Mouse (Mus musculus) spleen, postnatal 36 days (tissue): ENCODE data around the gene 2610318N02Rik.
A peak's percentile ranks its signal among the peaks of the same experiment; 100 is the strongest.

ENCODE experiments used
- DNase-seq, 2 experiments: peaks; one replicate each; pipeline ENCODE4 v3.0.0; 2022; ENCODE audit warnings: low spot score in 2 of 2, mixed read lengths in 1 of 2

The 2610318N02Rik gene

DNA sequence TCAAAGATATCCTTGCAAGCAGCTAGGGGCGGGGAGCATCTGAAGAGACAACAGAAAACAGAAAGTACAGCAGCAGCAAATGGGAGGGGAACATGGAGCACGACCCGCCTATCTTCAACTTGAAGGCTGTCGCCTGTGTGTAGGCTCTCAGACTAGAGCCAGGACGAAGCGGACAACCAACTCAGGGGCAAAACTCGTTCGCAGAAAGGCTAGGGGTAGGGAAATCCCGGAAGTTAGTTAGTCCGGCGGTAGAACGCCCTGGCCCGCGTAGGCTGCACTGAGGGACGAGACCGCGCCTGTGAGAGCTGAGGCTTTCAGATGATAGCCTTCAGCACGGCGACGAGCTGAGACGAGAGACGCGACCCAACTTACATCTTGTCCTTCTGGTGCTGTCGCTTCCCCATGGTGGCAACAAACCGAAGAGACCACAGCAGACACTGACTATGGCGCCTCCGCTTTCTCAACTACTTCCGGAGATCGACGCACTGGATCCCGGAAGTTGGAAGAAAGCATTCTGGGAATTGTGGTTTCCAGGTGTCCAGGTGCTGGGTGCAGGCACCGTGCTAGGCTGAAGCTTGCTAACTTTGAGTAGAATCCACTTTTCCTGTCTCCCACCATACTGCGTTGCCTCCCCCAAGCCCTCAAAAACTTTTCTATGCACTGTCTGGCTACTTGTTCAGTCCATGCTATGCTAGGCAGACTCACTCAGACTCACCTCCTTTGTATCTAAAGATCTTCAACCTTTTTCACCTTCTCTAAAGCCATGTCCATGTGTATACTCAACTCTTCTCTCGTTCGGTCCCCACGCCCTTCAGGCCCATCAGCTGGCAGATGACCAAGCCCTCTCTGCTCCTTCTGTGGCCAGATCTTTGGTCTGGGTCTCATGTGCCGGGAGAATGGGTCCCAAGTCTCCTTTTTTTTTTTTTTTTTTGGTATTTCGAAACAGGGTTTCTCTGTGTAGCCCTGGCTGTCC, 13.9 kb downstream of the 2610318N02Rik start, which contains the start of gene Ppil2:
Gene Ppil2, minus strand, starts transcription at position 487 of the 973 bp plus-strand sequence.
- DNase-seq = peak; percentile 78 to 84

DNA sequence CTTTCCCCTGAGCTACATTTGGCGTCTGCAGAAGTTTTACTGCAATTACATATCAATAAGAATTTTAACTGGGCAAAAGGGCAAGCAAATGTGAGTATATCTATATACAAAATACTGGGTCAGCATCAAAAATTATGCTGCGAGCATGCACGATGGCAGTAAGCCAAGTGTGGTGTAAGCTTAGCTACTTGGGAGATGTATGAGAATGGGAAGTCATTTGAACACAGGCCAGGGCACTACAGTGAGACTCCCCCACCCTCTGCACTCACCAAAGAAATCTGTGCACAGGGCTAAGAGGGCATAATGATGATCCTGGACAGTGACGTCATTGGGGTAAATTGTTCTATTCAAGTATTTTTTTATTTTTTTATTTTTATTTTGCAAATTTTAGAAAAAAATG, 20.4 kb downstream of the 2610318N02Rik start:
- DNase-seq = no peak

DNA sequence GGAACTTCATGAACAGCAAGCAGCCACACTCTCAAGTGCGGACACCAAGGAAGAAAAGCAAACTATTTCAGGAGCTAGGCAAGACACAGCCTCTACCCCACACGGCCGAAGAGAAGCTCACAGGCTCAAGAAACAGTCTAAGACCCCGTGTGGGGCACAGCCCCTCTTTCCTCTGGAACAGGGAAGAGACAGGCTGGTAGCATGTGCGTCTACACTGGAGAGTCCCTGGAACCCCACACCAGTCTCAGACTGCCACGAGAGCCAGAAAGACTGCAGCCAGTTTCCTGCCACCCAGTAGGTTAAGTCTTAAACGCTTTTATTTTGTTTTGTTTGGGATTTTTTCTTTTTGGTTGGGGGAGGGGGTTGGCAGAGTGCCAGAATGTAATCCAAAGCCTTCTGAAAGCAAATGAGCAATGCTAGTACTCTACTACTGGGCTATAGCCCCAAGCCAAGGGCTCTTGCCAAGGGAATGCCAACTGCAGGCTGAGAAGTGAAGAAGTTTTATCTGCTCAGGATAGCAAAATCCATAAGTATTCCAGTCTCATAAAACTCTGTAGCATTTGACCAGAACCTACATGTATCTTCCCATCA, 22.2 kb downstream of the 2610318N02Rik start:
- DNase-seq = no peak

DNA sequence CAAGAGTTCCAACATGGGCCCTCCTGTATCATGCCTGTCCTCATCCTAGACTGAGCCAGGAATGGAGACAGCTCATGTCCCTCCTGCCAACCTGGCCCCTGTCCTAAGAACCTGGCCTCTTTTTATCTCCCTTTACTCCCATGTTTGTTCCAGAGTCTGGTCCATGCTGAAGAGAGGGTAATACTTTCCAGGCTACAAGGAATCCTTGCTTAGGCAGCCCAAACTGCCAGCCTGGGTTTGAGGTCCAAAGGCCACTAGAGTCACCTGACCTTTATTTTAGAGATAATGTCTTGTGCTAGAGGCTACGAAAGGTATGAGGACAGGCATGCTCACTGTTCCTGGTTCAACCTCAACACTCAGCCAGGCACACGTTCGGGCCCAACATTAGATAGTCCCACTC, 28.0 kb downstream of the 2610318N02Rik start:
- no peak for DNase-seq

DNA sequence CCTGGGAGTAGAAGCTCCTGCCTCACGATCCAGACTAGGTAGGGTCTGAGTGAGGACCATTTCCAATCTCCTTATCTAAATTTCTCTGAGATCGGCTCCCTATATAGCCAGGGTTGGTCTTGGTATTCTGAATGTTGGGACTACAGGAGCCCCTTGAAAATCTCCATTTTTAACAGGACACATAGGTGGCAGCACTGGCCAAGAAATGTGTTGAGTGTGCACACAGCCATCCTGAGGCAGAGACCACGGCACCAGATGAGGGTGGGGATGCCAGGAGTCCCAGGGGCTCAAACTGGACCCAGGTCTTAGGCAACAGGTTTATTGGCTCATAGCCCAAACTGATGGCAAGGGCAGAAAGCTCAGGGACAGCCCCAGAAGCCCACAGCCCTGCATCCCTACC, 36.6 kb downstream of the 2610318N02Rik start:
- no peak for DNase-seq

DNA sequence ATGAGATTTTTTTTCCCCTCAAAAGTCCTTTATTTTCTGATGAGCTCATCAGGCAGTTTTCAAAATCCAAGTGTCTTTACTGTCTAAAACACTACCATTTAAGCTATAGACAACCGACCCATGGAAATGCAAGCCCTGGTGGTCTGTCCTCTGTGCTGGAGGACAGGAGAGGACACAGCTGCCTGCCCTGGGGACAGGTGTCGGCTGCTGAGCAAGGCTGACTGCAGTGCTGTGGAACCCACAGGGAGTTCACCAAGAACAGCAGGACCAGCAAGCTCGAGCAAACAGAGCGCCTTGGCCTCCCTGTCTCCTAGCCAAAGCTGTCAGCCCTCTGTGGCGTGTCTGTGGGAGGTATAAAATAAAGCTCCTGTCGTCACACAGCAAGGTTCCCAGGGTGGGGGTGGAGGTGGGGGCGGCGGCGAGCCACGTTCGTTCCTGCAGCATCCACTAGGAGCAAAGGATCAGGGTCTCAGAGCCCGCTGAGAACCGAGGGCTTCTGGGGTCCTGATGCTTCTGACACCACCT, 38.2 kb downstream of the 2610318N02Rik start:
- DNase-seq = no peak

DNA sequence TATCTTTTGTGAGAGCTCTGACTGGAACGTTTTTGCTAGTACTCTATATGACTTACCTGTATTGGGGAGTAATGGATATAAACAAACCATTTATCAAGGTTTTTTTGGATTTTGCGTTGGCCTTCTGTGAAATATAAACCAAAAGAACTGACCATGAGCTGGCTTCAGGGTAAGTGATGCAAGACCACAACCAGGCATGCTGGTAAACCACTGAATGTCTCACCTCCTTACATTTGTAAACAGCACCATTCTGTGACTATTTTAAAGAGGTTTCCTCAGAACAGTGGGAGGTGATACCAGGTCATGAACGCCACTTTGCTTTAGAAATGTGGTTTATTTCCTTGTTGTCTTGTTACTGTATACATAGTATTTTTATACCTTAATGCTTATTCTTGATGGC, 38.7 kb downstream of the 2610318N02Rik start:
- no peak for DNase-seq

DNA sequence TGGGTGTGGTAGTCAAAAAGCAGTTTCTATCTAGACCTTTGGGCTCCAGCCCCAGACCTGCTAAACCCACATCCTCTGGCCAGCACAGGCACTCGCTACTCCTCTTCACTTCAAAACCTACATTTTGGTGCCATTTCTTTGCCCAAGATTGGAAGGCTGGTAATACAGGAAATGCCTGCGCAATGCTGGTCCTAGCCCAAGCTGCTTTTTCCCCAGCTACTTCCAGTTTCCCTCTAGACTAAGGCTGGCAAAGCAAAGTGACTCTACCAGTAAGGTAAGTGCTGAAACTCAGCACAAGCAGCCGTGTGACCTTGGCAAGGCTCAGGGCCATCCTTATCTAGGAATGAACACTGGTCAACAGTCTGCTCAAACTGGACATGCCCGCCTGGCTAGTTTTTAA, 39.3 kb downstream of the 2610318N02Rik start:
- peak in 1 of 2 experiments; percentile 10 for DNase-seq

DNA sequence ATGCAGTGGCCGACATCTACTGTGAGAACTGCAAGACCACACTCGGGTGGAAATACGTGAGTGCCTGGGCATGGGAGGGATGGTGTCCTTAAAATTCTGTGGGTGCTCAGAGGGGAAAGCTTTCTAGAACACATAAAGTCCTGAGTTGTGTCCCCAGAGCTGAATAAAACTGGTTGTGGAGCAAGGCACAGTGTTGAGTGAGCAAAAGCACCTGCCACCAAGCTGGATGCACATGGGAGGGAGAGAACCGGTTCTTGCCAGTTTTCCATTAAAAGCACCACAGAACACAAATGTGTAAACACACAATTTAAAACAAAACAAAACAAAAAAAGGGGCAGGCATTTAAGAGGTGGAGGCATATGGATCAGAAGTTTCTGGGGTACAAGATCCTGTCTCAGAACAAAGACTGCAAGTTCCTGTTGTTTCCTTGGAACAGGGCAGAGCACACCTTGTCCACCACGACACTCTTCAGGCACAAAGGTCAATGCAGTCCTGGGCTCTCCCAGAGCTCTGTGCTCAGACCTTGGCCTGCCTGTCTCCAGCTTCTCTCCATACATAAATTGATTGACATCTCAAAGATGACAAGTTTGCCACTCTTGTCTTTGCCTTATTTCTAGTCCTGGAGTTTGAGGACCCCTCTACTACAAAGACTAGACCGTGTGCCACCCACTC, 42.7 kb downstream of the 2610318N02Rik start:
- no peak for DNase-seq

DNA sequence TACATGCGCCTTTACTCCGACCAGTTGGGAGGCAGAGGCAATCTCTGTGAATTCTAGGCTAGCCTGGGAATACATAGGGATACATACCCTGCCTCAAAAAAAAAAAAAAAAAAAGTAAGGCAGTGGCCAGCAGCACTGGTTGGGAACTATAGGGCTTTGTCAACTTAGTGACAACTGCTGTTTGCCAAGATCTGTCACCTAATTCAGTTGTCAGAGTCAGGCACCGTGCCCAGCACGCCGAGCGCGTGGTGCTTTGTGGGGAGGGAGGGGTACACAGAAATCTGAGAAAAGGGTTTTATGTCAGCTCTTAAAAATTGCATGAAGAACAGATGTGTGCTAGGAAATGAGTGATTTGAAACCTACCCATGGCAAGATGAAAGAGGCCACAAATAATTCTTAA, 46.9 kb downstream of the 2610318N02Rik start:
- DNase-seq = no peak

DNA sequence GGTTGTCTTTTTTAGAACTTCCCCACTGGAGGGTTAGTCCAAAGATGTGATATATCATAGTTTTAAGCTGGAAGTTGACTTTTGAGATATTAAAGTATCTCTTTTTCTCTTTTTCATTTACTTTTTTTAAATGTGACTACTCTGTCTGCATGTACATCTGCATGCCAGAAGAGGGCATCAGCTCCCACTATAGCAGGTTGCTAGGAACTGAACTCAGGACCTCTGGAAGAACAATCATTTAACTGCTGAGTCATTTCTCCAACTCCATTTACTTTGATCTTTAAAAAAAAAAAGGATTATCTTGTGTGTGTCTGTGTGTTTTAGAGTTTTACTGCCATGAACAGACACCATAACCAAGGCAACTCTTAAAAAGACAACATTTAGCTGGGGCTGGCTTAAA, 48.1 kb downstream of the 2610318N02Rik start:
- no peak for DNase-seq

DNA sequence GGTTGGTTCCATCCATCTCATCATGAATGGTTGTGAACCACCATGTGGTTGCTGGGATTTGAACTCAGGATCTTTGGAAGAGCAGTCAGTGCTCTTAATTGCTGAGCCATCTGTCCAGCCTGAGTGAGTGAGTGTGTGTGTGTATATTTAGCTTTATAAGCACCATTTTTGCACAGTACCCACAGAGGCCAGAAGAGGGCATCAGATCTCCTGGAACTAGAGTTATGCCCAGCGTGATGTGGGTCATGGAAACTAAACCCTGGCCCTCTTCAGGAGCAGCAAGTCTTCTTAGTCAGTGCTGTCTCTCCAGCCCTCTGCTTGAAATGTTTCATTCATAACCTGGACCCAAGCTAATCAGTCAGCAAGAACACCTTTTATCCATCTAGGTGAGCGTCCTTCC, 48.7 kb downstream of the 2610318N02Rik start:
- DNase-seq = no peak

DNA sequence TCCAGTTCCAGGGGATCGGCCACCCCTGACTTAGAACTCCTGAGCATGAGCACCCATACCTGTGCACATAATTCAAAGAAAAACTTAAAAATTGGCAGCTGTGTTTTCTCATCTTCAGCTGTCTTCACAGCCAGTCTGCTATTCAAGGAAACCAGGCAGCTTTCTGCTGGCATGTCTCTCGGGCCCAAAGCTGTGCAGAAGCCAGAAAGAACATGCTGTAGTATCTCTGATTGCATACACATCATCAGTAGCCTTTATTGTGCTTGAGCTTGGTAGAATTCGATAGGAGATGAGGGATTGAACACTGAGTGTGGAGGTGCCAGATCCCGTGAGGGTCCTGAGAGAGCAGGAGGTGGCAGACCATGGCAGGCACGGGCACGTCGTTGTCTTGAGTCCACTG, 52.0 kb downstream of the 2610318N02Rik start:
- no peak for DNase-seq

DNA sequence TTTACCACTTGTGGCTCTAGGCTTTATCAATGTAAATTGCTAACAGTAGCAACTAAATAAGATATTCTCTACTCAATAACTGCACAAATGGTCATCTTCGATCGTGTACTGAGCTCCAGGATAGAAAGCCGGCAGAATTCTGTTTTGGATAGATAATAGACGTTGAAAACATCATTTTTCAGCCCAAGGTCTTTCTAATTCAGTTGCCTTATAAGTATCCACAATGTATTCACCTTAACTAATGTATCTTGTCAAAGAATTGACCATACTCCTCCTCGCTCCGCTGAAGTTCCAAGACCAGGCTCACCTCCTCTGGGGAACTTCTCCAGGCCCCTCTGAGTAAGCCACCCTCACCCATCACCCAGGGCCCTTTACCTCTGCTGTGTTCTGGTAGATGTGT, 54.3 kb downstream of the 2610318N02Rik start:
- no peak for DNase-seq

DNA sequence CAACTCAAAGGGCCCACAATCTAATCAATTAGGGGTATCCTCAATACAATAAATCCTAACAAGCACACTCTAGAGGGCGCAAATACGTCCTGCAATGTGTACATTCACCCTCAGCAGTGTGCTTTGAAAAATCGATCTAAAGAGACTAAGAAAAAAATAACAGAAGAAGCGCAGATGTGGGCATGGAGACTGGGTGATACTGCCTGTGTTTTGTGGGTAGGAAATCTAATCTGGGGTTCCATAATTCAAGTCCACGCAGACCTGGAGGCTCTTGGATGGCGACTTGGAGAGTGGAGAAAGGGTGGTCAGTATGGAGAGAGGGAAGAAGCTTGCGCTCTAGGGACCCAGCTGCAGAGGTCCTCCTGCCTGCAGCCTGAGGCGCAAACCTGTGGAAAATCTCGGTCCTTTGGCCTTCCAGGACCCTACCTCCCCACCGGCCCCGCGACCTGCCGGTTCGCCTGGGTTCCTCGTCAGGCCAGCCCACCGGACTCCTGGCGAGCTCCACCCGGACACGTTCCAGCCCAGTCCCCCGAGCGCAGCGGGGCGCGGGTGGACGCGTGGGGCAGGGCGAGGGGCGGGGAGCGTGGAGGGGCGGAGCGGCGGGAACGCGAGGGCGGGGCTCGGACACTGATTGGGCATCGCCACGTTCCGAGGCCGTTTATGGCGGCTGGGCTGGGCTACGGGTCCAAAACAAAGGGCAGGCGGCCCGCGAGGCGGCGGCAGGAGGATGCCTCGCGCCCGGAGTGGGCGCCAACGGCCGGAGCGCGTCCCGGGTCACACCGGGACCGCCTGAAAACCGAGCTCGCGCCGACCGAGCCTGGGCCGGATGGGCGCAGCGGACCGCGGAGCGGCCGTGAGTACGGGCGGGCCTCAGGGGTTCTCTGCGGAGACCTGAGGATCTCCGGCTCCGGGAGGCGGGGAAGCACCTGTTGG, 55.2 kb downstream of the 2610318N02Rik start, which contains the start of gene Ypel1:
Gene Ypel1, plus strand, starts transcription at position 186 of the 933 bp plus-strand sequence.
- DNase-seq = peak; percentile 73 to 76

DNA sequence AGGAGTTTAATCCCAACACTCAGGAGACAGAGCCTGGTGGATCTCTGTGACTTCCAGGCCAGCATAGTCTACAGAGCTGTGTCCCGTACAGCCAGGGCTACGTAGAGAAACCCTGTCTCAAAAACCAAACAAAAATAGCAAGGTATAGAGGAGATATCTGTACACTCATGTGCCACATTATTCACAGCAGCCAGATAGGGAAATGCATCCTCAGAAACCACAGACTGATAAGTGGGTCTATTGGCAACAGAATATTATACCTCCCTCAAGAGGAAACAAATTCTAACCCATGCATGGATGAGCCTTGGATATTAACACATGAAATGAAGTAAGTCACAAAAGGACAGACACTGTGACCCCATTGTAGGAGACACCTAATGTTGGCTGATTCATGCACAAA, 57.4 kb downstream of the 2610318N02Rik start:
- DNase-seq = no peak
